Mouse (Mus musculus) frontal cortex, adult (tissue): ENCODE measurements at regions not wholly inside any gene's neighbourhood (a gene's known extent, or its start where the extent isn't known, plus 50 kb on each side); places are given as distances from the start of the nearest gene placed in this dataset.

Source experiments
- ATAC-seq: cut with Nextera tagmentation; 2 replicates; pipeline ENCODE4 v1.9.2; 2017; ENCODE audit warnings: mild to moderate bottlenecking, moderate library complexity, mixed read lengths; ENCODE audit not compliant: low TSS enrichment

DNA sequence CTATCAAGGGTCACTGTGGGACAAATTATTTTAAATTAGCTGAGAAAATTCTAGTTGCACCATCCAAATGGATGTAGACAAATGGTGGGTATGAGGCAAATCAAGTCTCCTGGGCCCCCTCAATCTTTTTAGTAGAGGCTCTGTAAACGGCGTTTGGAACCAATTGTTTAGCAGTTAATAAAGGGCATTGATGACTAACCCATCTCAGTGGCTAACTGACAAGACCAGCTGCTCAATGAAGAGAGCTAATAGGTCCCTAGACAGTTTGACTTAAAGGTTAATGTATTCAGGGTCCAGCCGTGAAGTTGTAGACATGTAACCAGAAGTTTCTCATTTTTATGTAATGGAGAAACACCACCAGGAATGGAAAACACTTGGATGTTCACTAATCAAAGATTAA, 332.6 kb upstream of the Gm21961 start:
- ATAC-seq, result no peak

DNA sequence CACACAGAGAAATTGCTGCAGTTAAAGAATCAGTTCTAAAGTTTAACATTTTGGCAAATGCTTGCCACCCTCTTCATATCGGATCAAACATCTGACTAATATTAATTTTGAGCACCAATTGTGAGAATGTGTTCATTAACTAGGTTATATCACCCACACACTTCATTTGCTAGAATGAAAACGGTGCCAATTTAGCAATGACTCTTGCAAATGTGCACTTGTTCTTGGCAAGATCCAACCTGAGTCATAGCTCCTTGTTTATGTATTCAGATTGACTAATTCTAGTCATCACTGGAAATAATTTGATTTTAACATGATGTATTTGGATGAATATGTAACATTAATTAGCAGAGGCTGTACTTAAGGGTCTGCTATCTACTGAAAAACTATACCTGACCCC, 327.8 kb upstream of the Gm21961 start:
- no peak for ATAC-seq

DNA sequence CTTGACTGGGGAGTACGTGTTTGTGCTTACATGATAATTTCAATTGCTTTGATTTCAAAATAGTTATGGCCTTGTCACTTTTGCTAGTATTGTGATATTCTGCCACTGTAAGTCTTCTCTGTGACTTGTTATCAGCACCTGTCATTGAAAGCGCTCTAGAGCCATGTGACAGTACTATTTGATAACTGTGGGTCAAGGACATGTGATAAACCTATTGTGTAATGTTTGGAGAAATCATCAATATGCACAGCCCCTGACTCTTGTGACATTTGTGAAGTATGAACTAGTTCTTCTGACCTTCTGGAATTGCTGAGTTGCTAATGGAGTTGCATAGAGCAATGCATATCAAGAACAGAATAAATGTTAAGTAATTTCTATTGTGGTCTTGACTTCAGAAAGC, 319.4 kb upstream of the Gm21961 start:
- ATAC-seq, result no peak

DNA sequence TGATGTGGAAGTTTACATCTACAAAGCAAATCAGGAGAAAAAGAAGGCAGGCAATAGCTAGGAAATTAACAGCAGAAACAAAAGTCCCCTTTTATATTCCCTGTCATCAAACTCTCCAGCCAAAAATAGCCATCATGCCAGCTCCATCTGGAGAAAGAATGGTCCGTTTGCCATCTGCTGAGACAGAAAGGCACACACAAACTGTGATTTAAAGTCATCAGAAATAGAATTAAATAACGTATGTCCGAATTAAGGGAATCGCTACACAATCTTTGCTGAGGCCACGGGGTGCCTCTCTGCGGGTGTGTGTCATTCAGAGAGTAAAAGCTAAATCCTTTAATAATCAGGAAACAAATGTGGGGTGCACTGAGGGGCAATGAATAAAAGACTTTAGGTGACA, 293.4 kb upstream of the Gm21961 start:
- ATAC-seq, result peak; percentile 44; the same call in 1 of the 2 replicates

DNA sequence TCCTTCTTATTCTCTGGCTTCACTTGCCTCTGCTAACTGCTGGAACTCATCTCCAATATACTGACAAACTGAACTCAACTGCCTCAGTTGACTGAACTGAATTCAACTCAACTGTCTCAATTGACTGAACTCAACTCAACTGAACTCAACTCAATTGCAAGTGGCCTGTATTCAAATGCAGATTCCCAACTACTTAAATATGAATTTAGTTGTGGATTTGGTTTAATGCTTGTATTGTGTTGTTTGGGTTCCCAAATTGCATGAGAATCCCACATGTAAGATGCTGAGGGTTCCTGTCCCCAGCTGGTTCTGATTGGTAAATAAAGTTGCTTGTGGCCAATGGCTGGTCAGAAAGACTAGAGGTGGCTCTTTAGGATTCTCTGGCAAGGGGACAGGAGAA, 244.1 kb upstream of the Gm21961 start:
- ATAC-seq, result no peak

DNA sequence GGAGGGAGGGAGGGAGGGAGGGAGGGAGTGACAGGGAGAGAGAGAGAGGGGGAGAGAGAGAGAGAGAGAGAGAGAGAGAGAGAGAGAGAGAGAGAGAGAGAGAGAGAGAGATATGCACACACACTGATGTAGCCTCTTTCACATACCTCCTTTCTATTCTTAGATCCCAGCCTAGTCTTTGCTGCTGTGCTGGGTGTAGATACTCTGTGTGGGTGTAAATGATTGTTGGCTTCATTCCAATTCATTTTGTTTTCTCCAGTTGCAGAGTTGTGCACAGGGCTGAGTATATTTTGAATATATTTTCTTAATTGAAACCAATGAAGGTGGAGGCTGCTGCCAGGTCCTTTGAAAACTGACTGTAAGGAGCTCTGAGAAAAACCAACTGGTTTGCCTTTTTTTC, 207.8 kb upstream of the Gm21961 start:
- ATAC-seq, result no peak; the same call in 1 of the 2 replicates

DNA sequence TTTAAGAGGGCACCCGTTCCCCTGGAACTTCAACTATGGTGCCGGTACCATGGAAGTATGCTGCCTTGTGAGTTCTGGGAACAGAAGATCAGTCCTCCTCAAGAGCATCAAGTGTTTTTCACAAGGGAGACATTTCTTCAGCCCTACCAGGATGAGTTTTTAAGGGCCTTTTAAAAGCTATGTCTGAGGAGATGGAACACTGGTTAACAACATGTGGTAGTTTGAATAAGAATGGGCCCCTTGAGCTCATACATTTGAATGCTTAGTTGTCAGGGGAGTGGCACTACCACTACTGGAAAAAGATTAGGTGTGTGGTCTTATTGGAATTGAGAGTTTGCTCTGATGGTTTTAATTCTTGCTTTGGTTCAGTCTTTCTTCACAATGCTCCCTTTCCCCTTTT, 203.2 kb upstream of the Gm21961 start:
- ATAC-seq, result no peak

DNA sequence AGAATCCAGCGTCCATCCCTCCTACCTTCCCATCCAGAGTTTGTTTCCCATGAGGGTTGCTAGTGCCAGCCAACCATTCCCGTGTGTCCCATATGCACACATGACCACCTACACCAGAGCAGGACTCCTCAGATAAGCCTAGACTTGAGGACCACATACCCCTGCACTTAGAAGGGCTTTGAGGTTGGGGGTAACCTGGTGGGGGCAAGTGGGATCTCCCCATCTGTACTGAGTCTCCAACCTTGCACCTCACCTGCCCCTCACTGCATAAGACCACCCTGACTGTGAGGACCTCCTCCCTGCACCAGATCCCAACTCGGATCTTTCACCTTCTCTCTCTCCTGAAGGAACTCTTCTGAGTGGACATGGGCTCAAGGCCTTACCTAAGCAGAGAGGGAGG, 181.6 kb upstream of the Gm21961 start:
- no peak for ATAC-seq

DNA sequence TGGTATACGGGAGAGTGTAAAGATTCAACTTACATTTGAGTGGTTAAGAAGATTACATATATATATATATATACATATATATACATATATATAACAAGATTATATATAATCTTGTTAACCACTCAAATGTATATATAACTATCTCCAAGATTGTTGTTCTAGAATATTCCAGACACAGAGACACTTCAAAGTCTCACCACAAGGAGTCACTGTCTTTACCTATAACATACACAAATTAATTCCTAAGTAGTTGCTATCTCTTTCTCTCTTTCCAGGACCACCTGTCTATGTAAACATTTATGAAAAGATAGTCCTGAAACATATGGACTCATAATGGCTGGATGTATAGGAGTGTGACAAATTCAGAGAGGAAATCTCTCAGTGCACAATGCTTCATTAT, 178.9 kb upstream of the Gm21961 start:
- no peak for ATAC-seq
